Mouse (Mus musculus) left cerebral cortex, postnatal 14 days (tissue): Measurements from ENCODE around the gene Rab12. TPM values are rescaled to one million over a fixed set of nuclear protein-coding genes. Genes with fewer than 3 reads are reported as not detected.
A peak's percentile ranks its signal among the peaks of the same experiment; 100 is the strongest.
"Not testable (repeated sequence)": the region's sequence is repeated elsewhere in the genome, so short reads cannot be mapped to it uniquely, and the experiment has no call there.

Source experiments
- DNase-seq, 2 experiments: peaks; one replicate each; pipeline ENCODE4 v3.0.0; 2021 to 2022; ENCODE audit warnings: low spot score in 2 of 2, mixed read lengths in 1 of 2
- intact Hi-C: fragments of 180-260 bp; cut with DNase I; formaldehyde crosslinking; loops from one replicate; pipeline ENCODE4 v1.15.1; 2025
- long read RNA-seq, 2 experiments: library from polyadenylated mRNA; stranded (forward); transcript quantifications; one replicate each; pipeline ENCODE4 v2.0.0; 2021
- total RNA-seq, 2 experiments: library from RNA; stranded (reverse); gene quantifications; 2 replicates each; pipeline ENCODE4 v1.2.3; 2021

Rab12 gene
- 100 to 1,000 TPM; 135 to 144 TPM for total RNA-seq
- long read RNA-seq, experiment 1, transcript Rab12-205 (6 exons, 2,010 nt), result major isoform, 201 of 206 reads
- long read RNA-seq, experiment 1, partial matches to known transcripts, result 3 of 206 reads
- long read RNA-seq, experiment 1, other reads (novel, unspliced or antisense), result 2 of 206 reads
- long read RNA-seq, experiment 2, transcript Rab12-205 (6 exons, 2,010 nt), result major isoform, 161 of 168 reads
- long read RNA-seq, experiment 2, partial matches to known transcripts, result 2 of 168 reads
- long read RNA-seq, experiment 2, other reads (novel, unspliced or antisense), result 5 of 168 reads

DNA sequence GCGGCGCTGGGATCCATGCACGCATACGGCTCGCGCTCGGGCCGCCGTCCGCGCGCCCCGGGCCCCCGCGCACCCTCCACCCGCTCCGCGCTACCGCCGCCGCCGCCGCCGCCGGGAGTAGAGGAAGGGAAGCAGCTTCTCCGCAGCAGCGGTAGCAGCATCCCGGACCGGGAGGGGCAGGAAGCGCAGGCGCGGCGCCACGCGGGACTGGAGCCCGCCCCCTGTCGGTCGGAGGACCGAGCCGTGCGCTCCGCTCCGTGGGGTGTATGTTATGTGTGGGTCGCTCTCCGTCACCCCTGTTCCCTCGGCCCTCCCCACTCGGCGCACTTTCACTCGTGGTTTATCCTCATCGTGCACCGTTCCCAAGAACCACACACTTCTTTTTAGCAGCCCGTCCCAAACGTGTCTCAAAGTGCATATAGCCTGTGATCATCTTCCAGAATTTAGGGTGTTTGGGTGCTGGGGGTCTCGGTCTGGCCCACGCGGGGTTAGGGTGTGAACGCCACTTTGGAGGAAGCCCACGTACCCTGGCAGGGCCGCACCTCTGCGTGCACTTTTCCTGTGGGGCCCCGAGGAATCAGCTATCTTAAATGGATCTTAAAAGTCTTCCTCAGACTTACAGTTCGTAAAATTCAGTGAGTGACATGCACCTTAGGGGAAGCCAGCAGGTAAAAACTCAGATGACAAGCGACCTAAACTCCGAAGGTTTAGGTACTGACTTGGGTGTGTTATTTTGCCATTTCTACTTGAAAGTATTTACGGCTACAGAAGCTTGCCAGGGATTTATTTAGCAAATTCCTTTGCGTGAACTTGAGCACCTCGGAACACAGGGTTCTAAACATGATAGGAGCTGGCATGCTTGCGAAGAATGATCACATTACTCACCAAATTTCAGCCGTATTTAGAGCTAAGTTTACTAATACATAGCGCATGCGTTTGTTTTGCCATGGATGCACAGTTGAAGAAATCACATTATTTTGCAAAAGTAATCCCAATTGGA is at the start of gene Rab12:
Rab12 (minus strand) TSS at position 176 of the 1,000 bp plus-strand sequence.
- intact Hi-C loops, result no loop called here
- DNase-seq, result peak; percentile 83 to 88

DNA sequence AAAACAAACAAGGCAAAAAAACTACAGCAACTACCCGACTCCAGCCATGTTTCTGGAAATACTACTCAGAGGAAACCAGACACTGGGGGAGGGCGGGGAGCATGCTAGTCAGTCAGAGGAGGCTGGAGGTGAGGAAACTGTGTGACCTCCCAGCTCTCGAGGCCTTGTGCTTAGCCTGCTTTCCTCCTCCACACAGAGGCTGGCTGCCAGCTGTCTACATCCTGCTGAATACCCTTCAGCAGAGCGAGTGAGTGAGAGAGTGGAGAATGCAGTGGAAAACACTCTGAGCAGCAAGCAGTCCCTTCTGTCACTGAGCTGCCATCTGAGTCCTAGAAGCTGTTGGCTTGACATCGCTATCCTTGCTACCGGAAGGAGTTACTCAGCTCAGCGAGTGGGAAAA is 44.7 kb upstream of the Rab12 start:
- DNase-seq, result peak; percentile 11 to 17
- intact Hi-C loops, result no loop called here

GRCm38 (mm10) chr17:66563551-66563950 is 44.0 kb upstream of the Rab12 start:
- peak in 1 of 2 experiments; percentile 25 for DNase-seq
- intact Hi-C loops, result no loop called here

- no peak for DNase-seq
- intact Hi-C loops, result no loop called here
Observed at GRCm38 (mm10) chr17:66561380-66561779, 41.9 kb upstream of the Rab12 start.

GRCm38 (mm10) chr17:66558404-66559317 is 39.1 kb upstream of the Rab12 start:
- intact Hi-C loops, result no loop called here
- no peak for DNase-seq

DNA sequence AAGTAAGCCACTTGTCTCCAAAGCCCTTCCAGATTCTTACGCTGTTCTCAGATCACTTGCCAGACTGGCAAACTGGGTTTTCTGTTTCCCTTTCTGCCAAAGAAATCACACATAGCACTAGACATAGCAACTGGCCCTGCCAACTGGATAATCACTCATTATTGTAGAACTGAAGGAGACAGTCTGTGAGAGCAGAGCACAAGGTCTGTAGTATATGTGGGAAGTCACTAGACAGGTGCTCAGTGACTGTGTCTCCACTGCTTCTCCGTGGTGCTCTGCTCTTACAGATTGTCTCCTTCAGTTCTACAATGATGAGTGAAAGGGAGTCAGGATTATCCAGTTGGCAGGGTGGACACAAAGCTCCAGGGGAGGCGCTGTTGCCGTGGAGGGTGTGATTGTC is 33.2 kb upstream of the Rab12 start:
- peak in 1 of 2 experiments; percentile 36 for DNase-seq
- intact Hi-C loops, result no loop called here

GRCm38 (mm10) chr17:66550486-66550885 is 31.0 kb upstream of the Rab12 start:
- intact Hi-C loops, result no loop called here
- DNase-seq, result no peak

DNA sequence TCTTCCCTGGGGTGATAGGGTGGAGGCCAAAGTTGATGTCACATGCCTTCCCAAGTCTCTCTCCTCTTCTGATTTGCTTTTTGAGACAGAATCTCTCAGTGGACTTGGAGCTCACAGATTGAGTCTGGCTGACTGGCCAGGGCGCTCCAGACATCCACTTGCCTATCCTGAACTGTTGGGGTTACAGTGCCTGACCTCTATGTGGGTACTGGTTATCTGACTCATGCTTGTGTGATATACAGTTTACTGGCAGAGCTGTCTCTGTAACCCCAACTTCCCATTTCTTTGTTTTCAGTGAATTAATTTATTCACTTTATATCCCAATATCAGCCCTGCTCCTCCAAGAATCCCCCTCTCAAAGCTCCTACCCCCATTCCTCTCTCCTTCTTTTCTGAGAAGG is 12.8 kb upstream of the Rab12 start:
- no peak for DNase-seq
- intact Hi-C loops, result no loop called here

GRCm38 (mm10) chr17:66523396-66523795 is 3.9 kb upstream of the Rab12 start:
- intact Hi-C loops, result no loop called here
- no peak for DNase-seq

GRCm38 (mm10) chr17:66522631-66523030 is 3.1 kb upstream of the Rab12 start:
- intact Hi-C loops, result not testable (repeated sequence)

DNA sequence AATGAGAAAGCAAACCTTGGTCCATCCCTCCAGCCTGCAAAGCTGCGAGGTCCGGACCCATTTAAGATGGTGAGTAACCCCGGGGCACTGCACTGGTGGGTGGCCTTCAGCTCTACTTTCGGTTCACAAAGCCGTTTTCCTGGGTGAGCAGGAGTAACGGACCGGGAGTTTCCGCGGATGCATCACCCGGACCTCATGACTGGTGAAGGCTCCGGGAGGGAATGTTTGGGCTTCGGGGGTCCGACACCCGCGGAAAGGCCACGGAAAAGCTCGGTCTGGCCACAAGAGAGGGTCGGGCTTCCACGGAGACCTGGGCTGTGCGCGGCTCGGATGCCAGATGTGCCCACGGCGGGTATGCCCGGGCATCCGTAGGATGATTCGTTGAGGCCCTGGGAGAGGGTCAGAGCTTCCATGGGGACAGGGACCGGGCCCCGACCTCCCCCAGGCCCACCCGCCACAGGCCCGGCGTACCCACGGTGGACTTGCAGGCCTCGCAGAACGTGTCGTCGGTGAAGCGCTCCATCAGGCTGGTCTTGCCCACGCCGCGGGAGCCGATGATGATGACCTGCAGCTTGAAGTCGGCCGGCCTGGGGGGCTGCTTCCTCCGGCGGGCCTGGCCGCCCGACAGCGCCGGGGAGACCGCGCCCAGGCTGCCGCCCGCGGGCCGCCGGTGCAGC is 514 bp downstream of the Rab12 start:
- intact Hi-C loops, result no loop called here
- DNase-seq, result no peak

More at GRCm38 (mm10) chr17:66522631-66523030, 3.1 kb upstream of the Rab12 start:
- DNase-seq, result not testable (repeated sequence)

GRCm38 (mm10) chr17:66516953-66517352 is 2.6 kb downstream of the Rab12 start:
- intact Hi-C loops, result no loop called here
- no peak for DNase-seq

- DNase-seq, result no peak
- intact Hi-C loops, result no loop called here
Observed at GRCm38 (mm10) chr17:66514288-66514995, 5.1 kb downstream of the Rab12 start.

GRCm38 (mm10) chr17:66512202-66512956 is 7.2 kb downstream of the Rab12 start:
- intact Hi-C loops, result no loop called here
- DNase-seq, result no peak

DNA sequence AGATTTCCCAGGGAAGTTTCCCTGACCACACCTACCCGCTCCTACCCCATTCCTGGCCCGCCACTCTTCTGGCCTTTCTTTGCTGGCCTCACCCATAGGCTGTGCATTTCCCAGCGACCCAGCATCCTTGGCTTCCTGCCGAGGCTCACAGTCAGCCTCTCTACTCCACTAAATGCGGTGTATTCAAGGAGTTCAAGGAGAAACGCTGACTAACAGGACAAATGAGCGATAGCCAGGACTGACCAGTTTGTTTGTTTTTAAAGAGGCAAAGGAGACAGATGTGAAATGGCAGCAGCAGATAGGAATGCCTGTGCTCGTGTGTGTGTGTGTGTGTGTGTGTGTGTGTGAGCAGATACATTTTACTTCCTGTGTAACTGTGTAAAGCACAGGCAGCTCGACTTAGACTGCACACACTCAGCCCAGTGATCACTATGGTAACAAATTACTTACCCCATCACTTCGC is 9.3 kb downstream of the Rab12 start:
- DNase-seq, result no peak
- intact Hi-C loops, result no loop called here

DNA sequence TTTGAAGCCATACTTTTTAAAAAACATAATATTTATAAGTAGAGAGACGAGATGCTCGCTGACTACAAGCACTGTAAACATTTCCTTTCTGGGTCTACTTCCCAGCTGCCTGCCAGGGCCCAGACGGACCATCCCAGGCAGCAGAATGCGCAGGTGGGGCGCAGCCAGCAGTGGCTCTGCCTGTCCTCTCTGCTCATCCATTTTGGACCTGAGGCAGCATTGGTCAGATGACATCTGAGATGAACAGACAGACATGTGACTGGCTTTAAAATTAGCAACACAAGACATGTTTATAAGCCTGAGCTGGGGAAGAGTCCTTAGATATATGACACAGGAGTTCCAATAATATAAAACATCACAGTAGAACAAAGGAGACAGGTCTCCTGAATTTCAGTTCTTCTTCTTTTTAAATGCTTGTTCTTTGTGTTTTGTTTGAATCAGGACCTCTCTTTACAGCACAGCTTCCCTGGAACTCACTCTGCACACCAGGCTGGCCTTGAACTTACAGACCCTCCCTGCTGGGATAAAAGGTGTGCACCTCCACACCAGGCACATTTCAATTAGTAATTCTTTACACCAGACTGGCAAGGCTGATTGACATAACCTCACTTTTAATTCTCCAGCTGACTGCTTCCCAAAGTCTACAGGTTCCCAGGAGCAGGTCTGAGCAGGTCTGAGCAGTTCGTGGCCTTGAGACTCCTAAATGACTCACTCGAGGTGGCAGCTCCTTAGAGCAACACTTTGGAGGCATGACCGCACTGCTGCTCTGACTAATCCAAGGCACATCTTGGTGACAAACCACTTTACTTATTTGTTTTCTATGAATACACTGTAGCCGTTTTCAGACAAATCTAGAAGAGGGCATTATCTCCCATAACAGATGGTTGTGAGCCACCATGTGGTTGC is 12.2 kb downstream of the Rab12 start:
- intact Hi-C loops, result no loop called here
- DNase-seq, result no peak
